Mouse (Mus musculus): Measurements from ENCODE around the gene Iyd. TPM values are rescaled to one million over a fixed set of nuclear protein-coding genes. Genes with fewer than 3 reads are reported as not detected.
A peak's percentile ranks its signal among the peaks of the same experiment; 100 is the strongest.

The Iyd gene
- polyA plus RNA-seq, 1 experiment from 2014 or later: 7.8 TPM

- Histone ChIP-seq H3K4me2 (replicated peaks; ENCODE audit: low read depth, low read length) (no peak overlapping the region), H3K4me3 (ENCODE audit: low read depth, low read length) (no peak overlapping the region), H3K9ac (replicated peaks; ENCODE audit: low read depth, low read length) (no peak overlapping the region), H3K4me1 (ENCODE audit: control insufficient read depth, insufficient read depth, low read length) (no peaks in the 10 kb centered on the region), H3K9me3 (ENCODE audit: control insufficient read depth, low read depth, low read length) (no peaks in the 10 kb centered on the region), H3K36me3 (ENCODE audit: control insufficient read depth, insufficient read depth, low read length) (no peaks in the 10 kb centered on the region), H3K27ac (ENCODE audit: low read length) (no peak overlapping the region), H3K27me3 (ENCODE audit: control insufficient read depth, insufficient read depth, low read length) (no peaks in the 10 kb centered on the region)
- no peak for ATAC-seq (ENCODE audit: insufficient number of reproducible peaks, insufficient read depth, low FRiP score, low read depth)
Observed at GRCm38 (mm10) chr10:3562165-3562564, 22.1 kb downstream of the Iyd start.

- H3K4me1 ChIP-seq (ENCODE audit: control insufficient read depth, insufficient read depth, low read length): no peaks in the 10 kb centered on the region
- 22% methylated on average over 4 of the region's 4 CpGs for WGBS
- no peak overlapping the region for H3K4me2 ChIP-seq (replicated peaks; ENCODE audit: low read depth, low read length)
- no peaks in the 10 kb centered on the region for H3K36me3 ChIP-seq (ENCODE audit: control insufficient read depth, insufficient read depth, low read length)
- no peaks in the 10 kb centered on the region for H3K9me3 ChIP-seq (ENCODE audit: control insufficient read depth, low read depth, low read length)
- no peaks in the 10 kb centered on the region for H3K27me3 ChIP-seq (ENCODE audit: control insufficient read depth, insufficient read depth, low read length)
- ATAC-seq (ENCODE audit: insufficient number of reproducible peaks, insufficient read depth, low FRiP score, low read depth): no peak
- H3K9ac ChIP-seq (replicated peaks; ENCODE audit: low read depth, low read length): no peak overlapping the region
- no peak overlapping the region for H3K4me3 ChIP-seq (ENCODE audit: low read depth, low read length)
- H3K27ac ChIP-seq (ENCODE audit: low read length): no peak overlapping the region
Observed at GRCm38 (mm10) chr10:3565126-3565525, 25.1 kb downstream of the Iyd start.

- no peak overlapping the region for H3K4me3 ChIP-seq (ENCODE audit: low read depth, low read length)
- 73% methylated on average over 6 of the region's 6 CpGs for WGBS
- H3K36me3 ChIP-seq (ENCODE audit: control insufficient read depth, insufficient read depth, low read length): no peaks in the 10 kb centered on the region
- H3K27me3 ChIP-seq (ENCODE audit: control insufficient read depth, insufficient read depth, low read length): no peaks in the 10 kb centered on the region
- no peak overlapping the region for H3K9ac ChIP-seq (replicated peaks; ENCODE audit: low read depth, low read length)
- no peaks in the 10 kb centered on the region for H3K9me3 ChIP-seq (ENCODE audit: control insufficient read depth, low read depth, low read length)
- no peak overlapping the region for H3K27ac ChIP-seq (ENCODE audit: low read length)
- no peak overlapping the region for H3K4me2 ChIP-seq (replicated peaks; ENCODE audit: low read depth, low read length)
- no peak for ATAC-seq (ENCODE audit: insufficient number of reproducible peaks, insufficient read depth, low FRiP score, low read depth)
- no peaks in the 10 kb centered on the region for H3K4me1 ChIP-seq (ENCODE audit: control insufficient read depth, insufficient read depth, low read length)
Observed at GRCm38 (mm10) chr10:3567821-3568220, 27.8 kb downstream of the Iyd start.

DNA sequence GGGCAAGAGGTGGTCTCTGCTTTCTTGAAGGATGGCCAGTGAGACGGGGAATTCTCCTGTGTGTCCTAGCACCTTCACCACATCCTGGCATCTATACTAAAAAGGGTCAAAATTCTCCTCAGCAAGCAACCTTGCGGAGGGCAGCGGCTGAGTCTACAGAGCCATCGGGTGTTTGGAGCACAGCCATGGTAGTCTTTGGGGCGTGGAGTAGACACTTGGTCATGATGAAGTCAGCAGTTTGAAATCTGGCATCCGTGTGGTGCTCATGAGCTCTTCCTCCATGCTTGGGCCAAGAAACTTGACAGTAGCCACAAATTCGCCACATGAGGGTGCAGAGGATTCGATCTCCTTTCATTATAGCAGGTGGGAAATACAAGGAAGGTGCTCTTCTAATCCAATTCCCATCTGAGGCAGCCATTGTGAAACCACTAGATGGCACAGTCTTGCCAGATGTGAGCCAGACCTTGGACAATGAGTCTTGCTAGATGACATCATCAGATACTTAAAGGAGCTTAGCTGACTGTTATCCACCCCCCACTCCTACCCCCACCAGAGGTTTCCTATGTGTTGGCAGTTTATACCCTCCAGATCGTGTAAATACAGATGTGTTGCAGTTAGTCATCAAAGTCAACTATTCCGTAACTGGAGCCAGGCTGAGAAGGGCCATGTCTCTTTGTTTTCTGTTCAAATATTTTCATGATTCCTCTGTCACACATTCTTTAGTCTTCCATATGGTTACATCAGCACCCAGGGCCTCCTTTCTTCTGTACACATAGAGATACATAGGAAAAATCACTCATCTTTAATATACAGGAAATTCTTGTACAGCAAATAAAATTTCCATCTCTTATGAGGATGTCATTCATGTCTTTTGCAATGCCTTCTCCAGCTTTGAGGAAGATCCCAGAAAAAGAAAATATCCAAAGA lies 32.9 kb downstream of the Iyd start:
- Histone ChIP-seq H3K27ac (ENCODE audit: low read length) (no peak overlapping the region), H3K9me3 (ENCODE audit: control insufficient read depth, low read depth, low read length) (no peaks in the 10 kb centered on the region), H3K36me3 (ENCODE audit: control insufficient read depth, insufficient read depth, low read length) (no peaks in the 10 kb centered on the region), H3K4me3 (ENCODE audit: low read depth, low read length) (no peak overlapping the region), H3K4me2 (replicated peaks; ENCODE audit: low read depth, low read length) (no peak overlapping the region), H3K4me1 (ENCODE audit: control insufficient read depth, insufficient read depth, low read length) (no peaks in the 10 kb centered on the region), H3K9ac (replicated peaks; ENCODE audit: low read depth, low read length) (no peak overlapping the region), H3K27me3 (ENCODE audit: control insufficient read depth, insufficient read depth, low read length) (no peaks in the 10 kb centered on the region)
- WGBS: 64% methylated on average over 10 of the region's 10 CpGs
- ATAC-seq (ENCODE audit: insufficient number of reproducible peaks, insufficient read depth, low FRiP score, low read depth): peak; percentile 80; the same call in 1 of the 2 replicates

GRCm38 (mm10) chr10:3573905-3574500 lies 34.0 kb downstream of the Iyd start:
- H3K4me2 ChIP-seq (replicated peaks; ENCODE audit: low read depth, low read length): no peak overlapping the region
- no peak overlapping the region for H3K4me3 ChIP-seq (ENCODE audit: low read depth, low read length)
- no peak overlapping the region for H3K9ac ChIP-seq (replicated peaks; ENCODE audit: low read depth, low read length)
- H3K27me3 ChIP-seq (ENCODE audit: control insufficient read depth, insufficient read depth, low read length): no peaks in the 10 kb centered on the region
- H3K9me3 ChIP-seq (ENCODE audit: control insufficient read depth, low read depth, low read length): no peaks in the 10 kb centered on the region
- 75% methylated on average over 4 of the region's 4 CpGs for WGBS
- ATAC-seq (ENCODE audit: insufficient number of reproducible peaks, insufficient read depth, low FRiP score, low read depth): no peak
- no peak overlapping the region for H3K27ac ChIP-seq (ENCODE audit: low read length)
- no peaks in the 10 kb centered on the region for H3K36me3 ChIP-seq (ENCODE audit: control insufficient read depth, insufficient read depth, low read length)
- no peaks in the 10 kb centered on the region for H3K4me1 ChIP-seq (ENCODE audit: control insufficient read depth, insufficient read depth, low read length)

DNA sequence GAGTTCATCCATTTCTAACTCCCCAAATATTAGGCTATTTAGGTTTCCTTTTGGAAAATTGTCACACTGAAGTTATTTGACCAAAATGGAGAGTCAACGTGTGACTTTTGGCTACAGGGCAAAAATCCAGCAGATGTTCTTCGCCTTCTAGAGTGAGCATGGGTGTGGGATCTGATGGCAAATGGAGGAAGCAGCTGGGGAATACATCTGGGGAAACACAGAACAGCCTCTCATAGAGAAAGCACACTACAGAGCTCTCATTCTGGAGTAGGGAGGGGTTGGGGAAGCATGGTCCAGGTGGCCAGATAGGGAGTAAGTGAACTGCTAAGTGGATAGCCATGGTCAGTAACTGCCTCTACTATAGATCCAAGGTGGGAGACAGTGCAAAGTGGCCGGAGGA lies 50.6 kb downstream of the Iyd start:
- Histone ChIP-seq H3K27ac (ENCODE audit: low read length) (no peak overlapping the region), H3K27me3 (ENCODE audit: control insufficient read depth, insufficient read depth, low read length) (no peaks in the 10 kb centered on the region), H3K4me3 (ENCODE audit: low read depth, low read length) (no peak overlapping the region), H3K9me3 (ENCODE audit: control insufficient read depth, low read depth, low read length) (no peaks in the 10 kb centered on the region), H3K36me3 (ENCODE audit: control insufficient read depth, insufficient read depth, low read length) (no peaks in the 10 kb centered on the region), H3K4me2 (replicated peaks; ENCODE audit: low read depth, low read length) (no peak overlapping the region), H3K9ac (replicated peaks; ENCODE audit: low read depth, low read length) (no peak overlapping the region), H3K4me1 (ENCODE audit: control insufficient read depth, insufficient read depth, low read length) (no peaks in the 10 kb centered on the region)
- ATAC-seq (ENCODE audit: insufficient number of reproducible peaks, insufficient read depth, low FRiP score, low read depth): no peak
- 74% methylated on average over 3 of the region's 3 CpGs for WGBS

- peak; percentile 49; the same call in 1 of the 2 replicates for ATAC-seq (ENCODE audit: insufficient number of reproducible peaks, insufficient read depth, low FRiP score, low read depth)
Observed at GRCm38 (mm10) chr10:3591790-3592189, 51.8 kb downstream of the Iyd start.

GRCm38 (mm10) chr10:3596697-3597096 lies 56.7 kb downstream of the Iyd start:
- Histone ChIP-seq H3K36me3 (ENCODE audit: control insufficient read depth, insufficient read depth, low read length) (no peaks in the 10 kb centered on the region), H3K27ac (ENCODE audit: low read length) (no peak overlapping the region), H3K4me3 (ENCODE audit: low read depth, low read length) (no peak overlapping the region), H3K9me3 (ENCODE audit: control insufficient read depth, low read depth, low read length) (no peaks in the 10 kb centered on the region), H3K27me3 (ENCODE audit: control insufficient read depth, insufficient read depth, low read length) (no peaks in the 10 kb centered on the region), H3K9ac (replicated peaks; ENCODE audit: low read depth, low read length) (no peak overlapping the region), H3K4me1 (ENCODE audit: control insufficient read depth, insufficient read depth, low read length) (no peaks in the 10 kb centered on the region), H3K4me2 (replicated peaks; ENCODE audit: low read depth, low read length) (no peak overlapping the region)
- WGBS: 65% methylated on average over 2 of the region's 2 CpGs
- ATAC-seq (ENCODE audit: insufficient number of reproducible peaks, insufficient read depth, low FRiP score, low read depth): no peak

More at GRCm38 (mm10) chr10:3591790-3592189, 51.8 kb downstream of the Iyd start:
- Histone ChIP-seq H3K27me3 (ENCODE audit: control insufficient read depth, insufficient read depth, low read length) (no peaks in the 10 kb centered on the region), H3K4me1 (ENCODE audit: control insufficient read depth, insufficient read depth, low read length) (no peaks in the 10 kb centered on the region), H3K36me3 (ENCODE audit: control insufficient read depth, insufficient read depth, low read length) (no peaks in the 10 kb centered on the region), H3K4me2 (replicated peaks; ENCODE audit: low read depth, low read length) (no peak overlapping the region), H3K9me3 (ENCODE audit: control insufficient read depth, low read depth, low read length) (no peaks in the 10 kb centered on the region), H3K9ac (replicated peaks; ENCODE audit: low read depth, low read length) (no peak overlapping the region), H3K4me3 (ENCODE audit: low read depth, low read length) (no peak overlapping the region), H3K27ac (ENCODE audit: low read length) (no peak overlapping the region)
- 37% methylated on average over 3 of the region's 3 CpGs for WGBS
